Mouse (Mus musculus): ENCODE data around the gene Gtf3c2.

GRCm38 (mm10) chr5:31219474-31219873, 39.5 kb upstream of the Gtf3c2 start:
- no peak for TF ChIP-seq CTCF (IDR thresholded peaks at IDR 0.05; ENCODE audit: borderline replicate concordance, insufficient read depth, low read length)
- no peak for TF ChIP-seq POLR2A (IDR thresholded peaks at IDR 0.05; ENCODE audit: low read depth, low read length)

All from embryonic fibroblast, embryonic 13.5 days (primary cell).